Mouse (Mus musculus): Measurements from ENCODE around the gene Hc. TPM values are rescaled to one million over a fixed set of nuclear protein-coding genes. Genes with fewer than 3 reads are reported as not detected.

The Hc gene
- polyA plus RNA-seq, 1 experiment, result not detected

DNA sequence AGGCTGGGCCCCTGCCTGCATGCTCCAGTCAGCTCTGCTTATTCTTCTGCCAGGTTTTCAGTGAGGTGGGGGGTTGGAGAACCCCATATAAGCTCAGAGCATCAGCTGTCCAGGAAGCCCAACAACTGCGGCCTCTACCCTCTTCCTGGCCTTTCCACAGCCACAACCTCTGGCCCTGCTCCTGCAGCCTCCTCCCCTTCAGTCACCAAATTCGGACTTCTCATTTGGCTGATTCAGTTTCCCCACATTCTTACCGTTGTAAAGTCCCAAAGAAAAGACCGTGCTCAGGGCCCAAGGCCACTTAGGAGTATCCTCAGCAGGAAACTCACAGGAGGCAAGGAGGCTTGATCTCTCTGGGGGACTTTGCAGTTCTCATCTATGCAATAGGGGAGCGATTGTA lies 104.3 kb downstream of the Hc start:
- DNase-seq (ENCODE audit: low read depth), result no peak

DNA sequence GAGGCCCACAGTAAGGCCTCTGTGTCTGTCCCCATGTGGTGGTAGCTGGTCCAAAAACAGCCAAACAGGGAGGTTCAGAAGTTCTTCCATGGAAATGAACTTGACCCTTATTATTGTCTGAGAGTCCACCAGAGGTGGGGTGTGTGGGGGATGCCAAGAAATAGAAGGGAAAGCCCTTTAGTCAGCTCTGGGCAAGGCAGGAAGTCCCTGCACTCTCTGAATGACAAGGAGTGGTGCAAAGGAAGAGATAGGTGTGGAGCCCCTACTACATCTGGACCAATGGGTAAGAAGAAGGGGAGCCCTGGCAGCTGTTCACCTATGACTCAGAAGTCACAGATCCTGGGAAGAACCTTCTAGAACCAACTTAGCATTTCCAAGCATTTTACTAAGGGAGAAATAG lies 106.9 kb downstream of the Hc start:
- no peak for DNase-seq (ENCODE audit: low read depth)

DNA sequence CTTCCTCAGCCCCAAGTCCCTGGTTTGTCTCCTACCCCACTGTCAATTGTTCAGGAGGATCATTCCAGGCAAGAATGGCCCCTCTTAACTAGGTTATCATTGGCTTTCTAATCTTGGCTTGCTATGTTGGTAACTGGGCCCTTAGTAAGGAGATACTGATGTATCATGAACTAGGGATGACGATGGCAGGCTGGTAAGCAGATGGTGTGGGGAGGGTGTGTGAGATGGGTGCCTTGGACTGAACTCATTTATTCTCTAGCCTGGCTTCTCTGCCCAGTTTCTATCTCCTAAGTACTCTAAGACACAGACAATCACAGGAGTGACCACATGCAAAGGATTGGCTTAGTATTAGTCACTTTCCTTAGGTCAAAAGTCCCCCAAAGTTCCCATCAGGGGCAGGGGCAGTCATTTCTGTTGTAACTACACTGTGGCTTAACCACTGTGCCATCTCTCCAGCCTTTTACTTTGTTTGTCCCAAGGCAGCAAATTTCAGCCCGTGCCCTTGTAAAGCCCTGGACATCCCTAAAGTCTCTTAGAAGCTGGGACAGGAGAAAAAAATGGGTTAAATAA lies 107.6 kb downstream of the Hc start:
- no peak for DNase-seq (ENCODE audit: low read depth)

GRCm38 (mm10) chr2:34953018-34953417 lies 108.2 kb downstream of the Hc start:
- no peak for DNase-seq (ENCODE audit: low read depth)

DNA sequence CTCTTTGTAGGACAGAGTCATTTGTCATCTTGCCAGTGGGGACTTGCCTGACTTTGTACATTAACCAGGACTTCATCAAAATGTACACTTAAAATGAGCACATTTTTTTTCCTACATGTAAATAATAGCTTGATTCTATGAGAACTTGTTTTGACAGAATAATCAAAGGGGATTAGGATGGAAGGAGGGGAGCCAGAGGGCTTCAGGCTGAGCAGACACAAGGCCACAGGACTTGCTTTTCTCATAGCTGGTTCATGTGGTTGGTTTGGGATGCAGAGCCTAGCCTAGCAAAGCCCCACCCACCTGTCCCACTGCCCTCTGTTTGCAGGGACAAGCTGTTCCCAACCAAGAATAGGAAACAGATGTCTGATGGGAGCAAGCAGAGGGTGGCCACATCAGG lies 109.8 kb downstream of the Hc start:
- DNase-seq (ENCODE audit: low read depth), result no peak

DNA sequence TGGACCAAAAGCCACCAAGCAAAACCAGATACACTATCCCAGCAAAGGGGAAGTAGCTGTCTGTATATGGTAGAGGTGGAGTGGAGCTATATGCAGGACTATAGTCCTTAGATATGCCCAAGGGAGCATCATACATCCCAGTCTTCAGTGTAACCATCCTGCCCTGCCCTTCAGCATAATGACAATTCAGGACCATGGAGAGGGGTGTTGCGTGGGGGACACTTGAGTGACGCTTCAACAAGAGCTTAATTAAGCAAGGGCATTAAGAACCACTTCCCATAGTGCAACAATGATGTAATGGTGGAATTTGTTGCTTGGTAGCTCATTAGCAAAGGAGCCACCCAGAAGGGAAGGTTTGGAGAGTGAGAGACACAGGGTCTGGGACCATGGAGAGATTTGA lies 112.6 kb downstream of the Hc start:
- no peak for DNase-seq (ENCODE audit: low read depth)

DNA sequence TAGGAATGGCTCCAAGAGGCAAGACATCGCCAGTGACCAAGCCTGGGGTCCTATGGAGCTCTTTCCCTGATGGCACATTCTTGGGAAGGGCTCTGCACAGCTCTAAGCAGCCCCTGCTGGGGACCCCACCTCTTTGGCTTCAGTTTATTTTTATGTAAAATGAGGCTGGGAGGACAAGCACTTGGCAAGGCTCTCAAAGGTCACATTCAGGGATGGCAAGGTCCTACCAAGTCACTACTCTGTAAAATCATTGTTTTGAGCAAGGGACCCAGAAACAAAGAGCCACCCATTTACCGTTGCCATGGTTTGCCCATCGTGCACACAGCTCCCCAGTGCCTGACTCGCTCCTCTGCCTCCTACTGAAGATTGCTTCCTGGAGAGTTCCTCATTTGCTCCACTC lies 115.2 kb downstream of the Hc start:
- DNase-seq (ENCODE audit: low read depth), result no peak

GRCm38 (mm10) chr2:34945580-34945979 lies 115.7 kb downstream of the Hc start:
- no peak for DNase-seq (ENCODE audit: low read depth)

DNA sequence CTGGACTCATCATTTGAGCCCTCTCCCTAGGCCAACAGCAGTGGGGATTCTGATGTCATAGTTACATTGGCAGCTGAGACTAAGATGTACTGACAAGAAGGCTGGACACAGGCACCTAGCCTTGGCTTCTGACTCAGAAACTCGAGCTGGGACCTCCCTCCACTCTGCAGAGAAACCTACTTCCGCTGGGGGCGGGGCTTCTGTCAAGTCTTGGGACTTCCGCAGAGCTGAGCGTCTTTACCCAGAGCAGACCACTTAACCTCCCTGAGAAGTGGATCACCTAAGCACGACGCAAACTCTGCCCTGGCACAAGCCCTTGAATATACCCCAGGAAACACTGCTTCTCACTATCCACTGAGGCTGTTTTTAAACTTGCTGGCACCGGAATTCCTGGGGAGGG lies 116.5 kb downstream of the Hc start:
- no peak for DNase-seq (ENCODE audit: low read depth)

DNA sequence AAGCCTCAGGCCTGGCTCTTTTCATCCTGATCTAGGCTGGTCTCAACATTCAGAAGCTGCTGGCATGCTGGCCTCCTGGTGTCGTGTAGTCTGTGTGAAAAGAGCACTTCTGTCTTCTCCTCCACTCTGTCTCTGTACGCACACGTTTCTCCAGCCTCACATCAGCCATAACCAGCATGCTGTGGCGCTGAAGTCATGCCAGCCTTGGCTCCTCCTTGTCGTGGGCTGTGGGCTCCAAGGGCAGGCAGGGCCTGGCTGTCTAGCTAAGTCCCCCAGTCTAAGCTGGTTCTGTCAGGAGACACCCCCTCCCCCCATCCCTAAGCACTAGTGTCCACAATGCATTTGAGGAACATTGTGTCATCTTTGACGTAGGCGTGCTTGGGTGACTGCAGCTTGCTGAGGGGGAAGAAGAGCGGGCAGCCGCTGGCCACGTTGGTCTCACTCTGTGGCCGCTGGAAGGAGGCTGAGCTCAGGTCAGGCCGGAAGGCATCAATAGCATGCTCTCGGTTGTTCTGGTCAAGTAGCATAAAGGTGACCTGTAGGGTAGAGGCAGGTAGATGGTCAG lies 117.6 kb downstream of the Hc start:
- no peak for DNase-seq (ENCODE audit: low read depth)

GRCm38 (mm10) chr2:34941061-34941675 lies 120.1 kb downstream of the Hc start:
- no peak for DNase-seq (ENCODE audit: low read depth)

- DNase-seq (ENCODE audit: low read depth), result no peak
Observed at GRCm38 (mm10) chr2:34940246-34940645, 121.0 kb downstream of the Hc start.

GRCm38 (mm10) chr2:34938269-34939208 lies 122.7 kb downstream of the Hc start:
- no peak for DNase-seq (ENCODE audit: low read depth)

- peak; percentile 55 for DNase-seq (ENCODE audit: low read depth)
Observed at GRCm38 (mm10) chr2:34937460-34937859, 123.8 kb downstream of the Hc start.

Other genes with a start within 250 kb of the Hc start
- 52.7 and 55.3 TPM in 2 replicates for gene Fbxw2, start 235.1 kb downstream of the Hc start, polyA plus RNA-seq (2012; rRNA removed)
- gene Gm34653, start 228.4 kb downstream of the Hc start, polyA plus RNA-seq (2012; rRNA removed), result 0.05 TPM in 1 of 2 replicates, not detected in the other
- 20.0 and 39.2 TPM in 2 replicates for gene Cutal, start 187.0 kb downstream of the Hc start, polyA plus RNA-seq (2012; rRNA removed)
- 14.5 and 20.7 TPM in 2 replicates for gene Psmd5, start 186.5 kb downstream of the Hc start, polyA plus RNA-seq (2012; rRNA removed)
- gene Phf19, start 147.4 kb downstream of the Hc start, polyA plus RNA-seq (2012; rRNA removed), result 10.5 and 15.8 TPM in 2 replicates
- 3.8 and 6.4 TPM in 2 replicates for gene Traf1, start 99.7 kb downstream of the Hc start, polyA plus RNA-seq (2012; rRNA removed)
- gene AI182371, start 40.1 kb upstream of the Hc start, polyA plus RNA-seq (2012; rRNA removed), result 0.39 and 0.54 TPM in 2 replicates
- gene Cntrl, start 48.1 kb upstream of the Hc start, polyA plus RNA-seq (2012; rRNA removed), result 8.9 and 11.5 TPM in 2 replicates
- 49.2 and 69.8 TPM in 2 replicates for gene Rab14, start 139.7 kb upstream of the Hc start, polyA plus RNA-seq (2012; rRNA removed)
- gene Gsn, start 194.9 kb upstream of the Hc start, polyA plus RNA-seq (2012; rRNA removed), result 3,825 and 4,184 TPM in 2 replicates